Mouse (Mus musculus) midbrain, embryonic 15.5 days (tissue): Measurements from ENCODE around the gene Prps1l1. TPM values are rescaled to one million over a fixed set of nuclear protein-coding genes. Genes with fewer than 3 reads are reported as not detected.
A peak's percentile ranks its signal among the peaks of the same experiment; 100 is the strongest.

Source experiments
- ATAC-seq: fragments of 200-750 bp; cut with Nextera tagmentation; replicated peaks from 2 replicates; pipeline ENCODE4 v1.8.0; 2017; ENCODE audit warnings: moderate TSS enrichment
- H3K27ac ChIP-seq: fragments of 300-500 bp; sonication (generic); 2 replicates; pipeline ENCODE4 v1.5.1; 2015; ENCODE audit warnings: mild to moderate bottlenecking, inconsistent platforms
- H3K27me3 ChIP-seq: fragments of 300-500 bp; sonication (generic); replicated peaks from 2 replicates; pipeline ENCODE4 v1.6.1; 2015; ENCODE audit warnings: inconsistent platforms
- H3K36me3 ChIP-seq: fragments of 300-500 bp; sonication (generic); replicated peaks from 2 replicates; pipeline ENCODE4 v1.6.1; 2015; ENCODE audit warnings: inconsistent platforms
- H3K4me1 ChIP-seq: fragments of 300-500 bp; sonication (generic); 2 replicates; pipeline ENCODE4 v1.6.1; 2015; ENCODE audit warnings: inconsistent platforms
- H3K4me2 ChIP-seq: fragments of 300-500 bp; sonication (generic); 2 replicates; pipeline ENCODE4 v1.6.1; 2015; ENCODE audit warnings: inconsistent platforms, mild to moderate bottlenecking, moderate library complexity
- H3K4me3 ChIP-seq: fragments of 300-500 bp; sonication (generic); 2 replicates; pipeline ENCODE4 v1.5.1; 2015; ENCODE audit warnings: mild to moderate bottlenecking, inconsistent platforms
- H3K9ac ChIP-seq: fragments of 300-500 bp; sonication (generic); 2 replicates; pipeline ENCODE4 v1.6.1; 2015; ENCODE audit warnings: mild to moderate bottlenecking, inconsistent platforms
- H3K9me3 ChIP-seq: fragments of 300-500 bp; sonication (generic); 2 replicates; pipeline ENCODE4 v1.6.1; 2016; ENCODE audit warnings: inconsistent platforms
- WGBS: fragments of 180-500 bp; shearing (Covaris S2); methylation state at CpG from one replicate; pipeline ENCODE4 v1.1.7; 2015; ENCODE audit warnings: mixed read lengths; 5-methylcytosine and 5-hydroxymethylcytosine counted together
- polyA plus RNA-seq: library from polyadenylated mRNA; unstranded; fragments of >200 nt; fragmentation: Nextera tagmentation; extraction: Ambion mirVana; gene quantifications from 2 replicates; pipeline ENCODE4 v1.2.1, GENCODE M21; 2015

Prps1l1 gene
- polyA plus RNA-seq, 1 experiment from 2014 or later, result not detected

DNA sequence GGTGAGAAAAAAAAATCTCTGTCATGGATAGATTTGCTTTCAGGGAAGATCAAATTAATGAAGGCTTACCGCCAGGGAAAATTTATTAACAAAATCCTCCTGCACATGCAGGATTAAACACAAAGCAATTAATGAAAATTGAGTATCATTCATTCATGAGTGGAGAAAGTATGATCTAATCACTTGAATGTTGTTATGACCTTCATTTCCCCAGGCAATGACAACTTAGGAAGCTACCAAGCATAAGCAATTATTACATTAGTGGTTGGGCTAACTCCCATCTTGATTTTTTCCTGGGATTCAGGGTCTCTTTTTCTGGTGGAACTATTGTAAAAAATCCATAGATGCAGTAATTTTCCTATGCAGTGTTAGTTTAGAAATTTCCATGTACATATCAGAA is 23.3 kb downstream of the Prps1l1 start:
- Histone ChIP-seq H3K27me3 (no peaks in the 10 kb centered on the region), H3K4me2 (no peak overlapping the region), H3K4me1 (peaks cover 8% of the 10 kb centered on the region), H3K36me3 (no peaks in the 10 kb centered on the region), H3K4me3 (no peak overlapping the region), H3K27ac (no peak overlapping the region), H3K9me3 (no peaks in the 10 kb centered on the region), H3K9ac (no peak overlapping the region)
- ATAC-seq, result no peak
- 48% methylated on average over 1 of the region's 1 CpGs for WGBS

DNA sequence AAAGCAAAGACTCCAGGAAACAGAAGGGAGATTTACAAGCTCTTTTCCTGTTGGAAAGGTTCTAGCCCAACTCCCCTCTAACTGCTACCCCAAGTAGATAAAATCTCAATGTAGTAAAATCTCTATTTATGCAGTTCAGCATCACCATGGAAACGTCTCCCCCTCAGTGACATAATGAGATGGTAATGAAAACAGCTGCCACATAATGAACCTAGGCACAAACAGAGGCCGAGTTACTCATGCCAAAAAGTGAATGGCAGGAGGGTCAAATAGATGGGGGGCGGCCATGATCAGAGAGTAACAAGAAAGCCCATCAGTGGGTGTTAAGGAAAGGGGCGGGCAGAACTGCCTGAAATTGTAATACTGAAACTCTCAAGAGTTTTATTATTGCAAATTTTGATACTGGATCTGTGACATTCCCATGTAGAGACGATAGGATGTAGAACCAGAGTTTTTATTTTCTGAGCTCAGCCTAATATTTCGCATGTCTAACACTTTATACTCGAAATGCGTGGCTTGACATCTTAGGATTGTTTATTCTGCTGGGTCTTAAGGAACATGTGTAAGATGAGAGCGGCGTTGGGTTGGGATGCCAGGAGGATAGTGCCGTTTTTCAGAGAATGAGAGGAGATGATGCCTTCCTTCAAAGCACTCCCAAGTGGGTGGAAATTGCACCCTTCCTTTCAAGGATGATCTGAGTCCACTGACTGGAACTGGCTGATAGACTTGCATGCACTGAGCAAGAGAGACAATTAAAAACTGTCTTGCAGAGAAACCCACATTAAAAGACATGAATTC is 24.0 kb downstream of the Prps1l1 start:
- Histone ChIP-seq H3K9me3 (no peaks in the 10 kb centered on the region), H3K27ac (0 out of 2 replicates have a peak overlapping the region, but pooled peaks have one; percentile 31), H3K27me3 (no peaks in the 10 kb centered on the region), H3K4me1 (peaks cover 8% of the 10 kb centered on the region), H3K9ac (no peak overlapping the region), H3K4me3 (no peak overlapping the region), H3K36me3 (no peaks in the 10 kb centered on the region), H3K4me2 (peak overlapping the region; percentile 11; the same call in 1 of the 2 replicates)
- peak; percentile 94 for ATAC-seq
- 26% methylated on average over 11 of the region's 11 CpGs for WGBS

DNA sequence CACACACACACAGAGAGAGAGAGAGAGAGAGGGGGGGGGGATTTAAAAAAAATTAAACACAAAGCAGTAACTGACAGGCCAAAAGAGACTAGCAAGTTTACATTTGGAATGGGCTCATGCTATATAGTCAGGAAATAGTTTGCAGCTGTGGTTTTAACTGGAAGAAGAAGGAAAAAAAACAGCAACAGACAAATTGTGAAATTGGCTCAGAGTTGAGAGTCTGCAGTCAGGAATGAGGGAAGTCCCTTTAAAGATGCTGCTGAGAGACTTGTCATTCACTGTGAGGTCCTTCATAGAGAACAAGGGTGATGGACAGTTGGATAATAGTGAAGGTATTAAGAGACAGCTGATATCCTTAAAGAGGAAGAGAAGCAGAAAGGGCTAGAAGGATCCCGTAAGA is 26.9 kb downstream of the Prps1l1 start:
- no peak overlapping the region for H3K27ac ChIP-seq
- no peaks in the 10 kb centered on the region for H3K9me3 ChIP-seq
- no peak overlapping the region for H3K9ac ChIP-seq
- ATAC-seq, result no peak
- H3K36me3 ChIP-seq, result no peaks in the 10 kb centered on the region
- H3K4me2 ChIP-seq, result no peak overlapping the region
- peaks cover 8% of the 10 kb centered on the region for H3K4me1 ChIP-seq
- H3K27me3 ChIP-seq, result no peaks in the 10 kb centered on the region
- WGBS, result 59% methylated on average over 1 of the region's 1 CpGs
- H3K4me3 ChIP-seq, result no peak overlapping the region

DNA sequence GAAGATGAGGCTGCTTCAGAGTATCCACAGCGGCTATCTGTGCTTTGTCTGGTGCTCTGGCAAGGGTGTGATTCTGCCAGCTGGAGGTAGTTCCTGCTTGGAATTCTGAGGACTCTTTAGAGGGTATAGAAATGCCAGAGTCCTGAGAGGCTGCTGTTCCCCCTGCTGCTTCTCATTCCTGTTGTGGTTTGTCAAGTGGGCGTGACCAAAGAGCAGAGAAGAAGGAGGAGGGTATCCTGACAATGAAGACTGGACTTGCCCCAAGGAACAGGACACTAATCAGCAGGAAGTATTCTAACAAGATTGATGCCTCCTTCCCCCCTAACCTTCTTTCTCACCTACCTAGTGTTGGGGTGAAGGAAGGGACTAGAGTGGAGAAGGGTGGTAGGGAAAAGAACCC is 29.4 kb downstream of the Prps1l1 start:
- H3K27ac ChIP-seq, result no peak overlapping the region
- H3K4me3 ChIP-seq, result no peak overlapping the region
- no peak for ATAC-seq
- no peaks in the 10 kb centered on the region for H3K36me3 ChIP-seq
- no peaks in the 10 kb centered on the region for H3K9me3 ChIP-seq
- H3K9ac ChIP-seq, result no peak overlapping the region
- no peak overlapping the region for H3K4me2 ChIP-seq
- H3K4me1 ChIP-seq, result no peaks in the 10 kb centered on the region; the same call in 1 of the 2 replicates
- no peaks in the 10 kb centered on the region for H3K27me3 ChIP-seq
- WGBS, result 59% methylated on average over 2 of the region's 2 CpGs

DNA sequence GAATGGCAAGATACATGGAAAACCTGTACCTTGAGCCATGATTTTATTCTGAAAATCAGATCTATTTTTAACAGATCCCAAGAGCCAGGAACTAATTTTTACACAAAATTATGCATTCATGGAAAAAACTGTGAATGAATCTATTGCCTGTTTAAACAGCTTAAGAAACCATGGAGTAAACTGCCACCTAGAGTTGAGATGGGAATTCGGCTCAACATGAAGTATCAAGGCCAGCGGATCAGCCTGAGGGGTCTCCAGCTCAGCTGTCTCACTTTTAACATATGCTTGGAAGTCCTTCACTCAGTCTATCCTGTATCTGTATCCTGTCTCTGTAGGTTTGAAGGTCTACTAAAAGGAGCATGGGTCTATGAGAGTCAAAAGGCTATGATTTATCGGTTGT is 31.5 kb downstream of the Prps1l1 start:
- ATAC-seq, result peak; percentile 76; the same call in 1 of the 2 replicates
- Histone ChIP-seq H3K9me3 (no peaks in the 10 kb centered on the region), H3K4me1 (no peaks in the 10 kb centered on the region), H3K9ac (no peak overlapping the region), H3K27me3 (no peaks in the 10 kb centered on the region), H3K36me3 (no peaks in the 10 kb centered on the region), H3K4me2 (no peak overlapping the region), H3K4me3 (no peak overlapping the region), H3K27ac (no peak overlapping the region)
- 53% methylated on average over 3 of the region's 3 CpGs for WGBS

DNA sequence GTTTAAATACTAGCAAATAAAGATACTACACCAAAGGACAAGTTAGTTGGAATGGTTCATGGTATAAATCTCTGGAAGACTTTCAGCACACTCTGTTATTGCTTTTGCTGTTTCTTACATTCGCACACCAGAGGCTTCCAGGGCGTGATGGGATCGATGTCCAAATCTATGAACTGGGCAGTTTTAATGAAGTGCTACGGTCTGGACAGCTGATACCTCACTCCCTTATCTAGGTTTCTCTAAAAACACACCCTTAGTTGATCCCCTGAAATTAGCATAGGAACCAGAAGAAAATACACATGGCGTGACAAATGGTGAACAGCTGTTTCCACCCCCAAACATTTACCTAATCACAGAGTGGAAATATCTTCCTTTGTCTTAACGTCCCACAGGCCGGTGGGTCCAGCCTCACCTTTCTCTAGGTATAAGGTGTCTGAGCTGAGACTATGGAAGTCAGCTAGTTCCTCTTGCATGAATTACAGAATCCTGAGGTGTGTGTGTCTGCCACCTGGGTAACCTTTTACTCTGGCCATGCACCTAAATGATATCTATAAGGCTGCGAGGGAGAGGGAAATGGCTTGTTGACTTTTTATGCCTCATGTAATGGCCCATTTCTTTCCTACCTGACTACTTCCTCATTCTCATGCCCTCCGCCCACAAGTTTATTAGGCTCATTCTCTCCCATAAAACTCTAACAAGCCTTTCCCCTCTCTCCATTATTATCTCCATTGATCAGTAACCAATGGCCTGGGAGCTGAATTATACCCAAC is 32.1 kb downstream of the Prps1l1 start:
- ATAC-seq, result peak; percentile 50; the same call in 1 of the 2 replicates
- no peak overlapping the region for H3K9ac ChIP-seq
- no peak overlapping the region for H3K4me3 ChIP-seq
- no peak overlapping the region for H3K4me2 ChIP-seq
- no peaks in the 10 kb centered on the region for H3K9me3 ChIP-seq
- H3K27ac ChIP-seq, result no peak overlapping the region
- no peaks in the 10 kb centered on the region for H3K27me3 ChIP-seq
- no peaks in the 10 kb centered on the region for H3K4me1 ChIP-seq
- H3K36me3 ChIP-seq, result no peaks in the 10 kb centered on the region
- 91% methylated on average over 9 of the region's 9 CpGs for WGBS

DNA sequence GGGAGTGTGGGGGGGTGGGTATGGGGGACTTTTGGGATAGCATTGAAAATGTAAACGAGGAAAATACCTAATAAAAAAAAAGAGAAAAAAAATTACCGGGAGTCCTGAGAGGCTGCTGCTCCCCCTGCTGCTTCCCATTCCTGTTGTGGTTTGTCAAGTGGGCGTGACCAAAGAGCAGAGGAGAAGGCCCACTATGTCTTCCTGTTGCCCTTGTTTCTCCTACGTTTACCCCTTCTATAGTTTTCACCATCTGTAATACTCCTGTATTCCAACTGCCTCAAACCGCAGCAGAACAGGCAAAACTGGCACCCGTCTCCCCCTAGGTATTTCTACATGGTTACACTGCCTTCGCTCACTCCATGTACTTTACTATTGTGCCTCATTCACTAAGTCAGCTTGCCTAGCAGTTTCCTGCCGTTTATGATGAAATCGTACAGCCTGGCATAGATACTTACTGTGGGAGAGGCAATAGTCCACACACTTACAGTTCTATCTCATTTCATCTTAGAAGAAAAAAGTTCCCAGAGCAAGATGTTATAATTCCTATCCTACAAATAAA is 34.2 kb downstream of the Prps1l1 start:
- no peak overlapping the region for H3K4me2 ChIP-seq
- H3K4me3 ChIP-seq, result no peak overlapping the region
- H3K36me3 ChIP-seq, result no peaks in the 10 kb centered on the region
- 89% methylated on average over 9 of the region's 9 CpGs for WGBS
- H3K9ac ChIP-seq, result no peak overlapping the region
- H3K27ac ChIP-seq, result no peak overlapping the region
- no peaks in the 10 kb centered on the region for H3K27me3 ChIP-seq
- ATAC-seq, result no peak
- H3K4me1 ChIP-seq, result no peaks in the 10 kb centered on the region
- no peaks in the 10 kb centered on the region for H3K9me3 ChIP-seq

DNA sequence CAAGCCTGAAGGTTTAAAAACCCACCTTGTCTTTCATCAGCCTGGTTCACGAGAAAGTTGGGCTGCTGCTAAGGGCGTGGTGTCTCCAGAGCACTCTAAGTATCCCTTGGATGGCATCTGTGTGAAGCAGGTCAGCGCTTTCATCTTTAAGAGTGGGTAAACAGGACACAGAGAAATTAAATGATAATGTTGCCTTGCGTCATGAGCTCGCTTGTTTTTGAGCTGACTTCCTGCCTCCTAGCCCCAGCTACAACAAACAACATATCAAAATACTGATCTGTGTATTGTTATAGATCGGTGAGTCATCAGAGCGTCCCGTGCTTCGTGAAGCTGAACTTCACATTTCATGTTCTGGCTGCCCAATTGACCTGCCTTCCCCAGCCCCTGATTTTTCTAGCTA is 36.7 kb downstream of the Prps1l1 start:
- Histone ChIP-seq H3K9ac (no peak overlapping the region), H3K36me3 (no peaks in the 10 kb centered on the region), H3K4me1 (no peaks in the 10 kb centered on the region), H3K4me3 (no peak overlapping the region), H3K9me3 (no peaks in the 10 kb centered on the region), H3K4me2 (no peak overlapping the region), H3K27me3 (no peaks in the 10 kb centered on the region), H3K27ac (no peak overlapping the region)
- WGBS, result 86% methylated on average over 9 of the region's 9 CpGs
- no peak for ATAC-seq

DNA sequence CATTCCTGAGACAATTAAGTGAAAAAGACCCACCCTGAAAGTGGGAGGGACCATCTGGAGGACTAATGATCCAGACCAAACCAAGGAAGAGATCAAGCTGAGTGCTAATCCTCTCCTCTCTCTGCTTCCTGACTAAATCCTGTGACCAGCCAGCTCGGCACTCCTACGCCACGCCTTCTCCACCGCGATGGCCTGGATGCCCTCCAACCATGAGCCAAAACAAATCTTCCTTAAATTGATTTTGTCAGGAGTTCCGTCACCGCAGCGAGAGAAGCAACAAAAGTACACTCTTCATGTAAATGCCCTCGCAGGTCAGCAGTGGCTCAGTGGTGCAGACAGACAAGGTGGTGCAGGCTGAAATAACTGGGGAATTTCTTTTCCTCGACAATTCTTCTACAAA is 37.5 kb downstream of the Prps1l1 start:
- H3K4me2 ChIP-seq, result no peak overlapping the region
- no peak overlapping the region for H3K27ac ChIP-seq
- no peaks in the 10 kb centered on the region for H3K36me3 ChIP-seq
- no peaks in the 10 kb centered on the region for H3K4me1 ChIP-seq
- 46% methylated on average over 10 of the region's 10 CpGs for WGBS
- ATAC-seq, result no peak
- H3K27me3 ChIP-seq, result no peaks in the 10 kb centered on the region
- no peaks in the 10 kb centered on the region for H3K9me3 ChIP-seq
- H3K9ac ChIP-seq, result no peak overlapping the region
- no peak overlapping the region for H3K4me3 ChIP-seq

DNA sequence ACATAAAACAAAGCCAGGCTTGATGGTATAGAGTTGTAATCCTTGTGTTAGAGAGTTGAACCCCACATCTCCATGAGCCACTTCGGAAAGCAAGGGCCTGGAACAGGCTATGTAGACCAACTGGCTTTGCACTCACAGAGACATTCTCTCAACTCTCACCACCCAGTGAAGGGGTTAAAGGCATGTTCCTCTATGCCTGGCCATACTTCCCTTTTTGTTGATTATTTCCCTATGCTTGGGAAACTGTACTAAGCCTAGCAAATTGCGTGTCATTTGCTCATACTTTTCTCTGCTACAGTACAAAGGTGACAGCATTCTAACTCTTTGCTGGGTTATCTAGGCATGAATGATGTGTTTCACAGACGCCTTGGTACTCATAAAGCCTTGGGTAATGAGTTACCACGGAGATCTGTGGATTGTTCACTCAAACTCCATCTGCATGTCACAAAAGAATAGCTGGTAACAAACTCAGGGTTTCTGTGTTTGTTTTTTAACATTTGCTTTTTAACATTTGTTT is 41.4 kb downstream of the Prps1l1 start:
- Histone ChIP-seq H3K4me1 (no peaks in the 10 kb centered on the region), H3K4me2 (no peak overlapping the region), H3K36me3 (no peaks in the 10 kb centered on the region), H3K27ac (no peak overlapping the region), H3K9me3 (no peaks in the 10 kb centered on the region), H3K9ac (no peak overlapping the region), H3K27me3 (no peaks in the 10 kb centered on the region), H3K4me3 (no peak overlapping the region)
- no peak for ATAC-seq
- 68% methylated on average over 4 of the region's 4 CpGs for WGBS

DNA sequence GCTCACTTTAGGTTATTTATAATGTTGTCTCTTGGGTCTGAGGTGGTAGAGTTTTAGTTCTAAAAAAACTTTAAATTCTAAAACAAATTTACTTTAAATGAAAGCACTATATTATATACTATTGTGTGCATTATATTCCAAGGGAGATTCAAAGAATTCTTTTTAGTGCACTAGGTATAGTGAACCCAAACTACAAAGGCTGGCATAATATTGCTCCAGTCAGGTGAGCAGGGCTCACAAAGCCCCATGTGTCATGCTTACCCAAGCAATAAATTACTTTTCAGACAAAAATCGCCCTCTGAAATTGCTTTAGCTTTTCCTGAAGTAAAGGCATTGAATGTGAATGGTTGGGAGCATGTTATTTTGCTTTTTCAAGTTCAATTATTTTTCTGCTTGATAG is 43.0 kb downstream of the Prps1l1 start:
- no peak for ATAC-seq
- WGBS, result 45% methylated on average over 1 of the region's 1 CpGs
- Histone ChIP-seq H3K4me1 (no peaks in the 10 kb centered on the region), H3K9ac (no peak overlapping the region), H3K4me3 (no peak overlapping the region), H3K27me3 (no peaks in the 10 kb centered on the region), H3K9me3 (no peaks in the 10 kb centered on the region), H3K36me3 (no peaks in the 10 kb centered on the region), H3K4me2 (no peak overlapping the region), H3K27ac (no peak overlapping the region)
